10 mouse cellular contexts compared by ENCODE assay signal in genomic region chr16:22405492-22405891, GRCm38 (mm10). TPM values are rescaled to one million over a fixed set of nuclear protein-coding genes. Genes with fewer than 3 reads are reported as not detected.
DNase-seq lines count a peak whose midpoint lies in the region; ATAC-seq and TF ChIP-seq lines count a peak whose summit lies in the region.
"Had no signal": no experiment of that assay in that cellular context is flagged by ENCODE, and none has a peak within 500 bp of the region (broad histone marks: within the 10 kb centered on the region; RNA-seq: fewer than 3 reads in every experiment).

No protein-coding gene starts in this region.

- WGBS in heart, postnatal 0 days = 71% methylated on average over 10 of the region's 10 CpGs
- WGBS in lung, postnatal 0 days = 35% methylated on average over 10 of the region's 10 CpGs
- 31% methylated on average over 10 of the region's 10 CpGs for WGBS in lung, adult 2 months
- 75% methylated on average over 10 of the region's 10 CpGs for WGBS in hindbrain, embryonic 14.5 days

- peaks cover 9% of the 10 kb centered on the region; the same call in 1 of the 2 replicates for H3K36me3 ChIP-seq in heart, postnatal 0 days (replicated peaks; ENCODE audit: control insufficient read depth, insufficient read depth, low read length)
- no peaks in the 10 kb centered on the region for H3K36me3 ChIP-seq in lung, postnatal 0 days (ENCODE audit: insufficient read depth, low read length)
- H3K36me3 ChIP-seq in hindbrain, embryonic 14.5 days (replicated peaks; ENCODE audit: control insufficient read depth, insufficient read depth) = no peaks in the 10 kb centered on the region
- H3K36me3 ChIP-seq: forebrain, embryonic 12.5 days had no signal

- no peaks in the 10 kb centered on the region for H3K4me1 ChIP-seq in heart, postnatal 0 days (ENCODE audit: control insufficient read depth, insufficient read depth)
- H3K4me1 ChIP-seq in lung, postnatal 0 days (ENCODE audit: insufficient read depth, low read depth, low read length) = peaks cover 6% of the 10 kb centered on the region; the same call in 1 of the 2 replicates
- peaks cover 12% of the 10 kb centered on the region for H3K4me1 ChIP-seq in lung, adult 2 months (ENCODE audit: control insufficient read depth, insufficient read depth, low read length)
- H3K4me1 ChIP-seq in hindbrain, embryonic 14.5 days (replicated peaks; ENCODE audit: control insufficient read depth, insufficient read depth, low read length) = 0 out of 2 replicates have a peak, but pooled peaks cover 4% of the 10 kb centered on the region
- H3K4me1 ChIP-seq: forebrain, embryonic 12.5 days had no signal

- no peak overlapping the region for H3K9ac ChIP-seq in heart, postnatal 0 days (replicated peaks; ENCODE audit: low read depth, low read length)
- no peak overlapping the region for H3K9ac ChIP-seq in lung, postnatal 0 days (replicated peaks; ENCODE audit: low read depth)
- no peak overlapping the region for H3K9ac ChIP-seq in hindbrain, embryonic 14.5 days
- H3K9ac ChIP-seq: forebrain, embryonic 12.5 days had no signal

- intact Hi-C loops in heart, postnatal 36 days (cut with DNase I) = no loop called here

- TF ChIP-seq POLR2A in lung, adult 2 months (IDR thresholded peaks at IDR 0.05; ENCODE audit: borderline replicate concordance, extremely low read depth, low read depth, low read length) = no peak

- H3K27ac ChIP-seq in heart, postnatal 0 days (ENCODE audit: low read depth) = peak overlapping the region; percentile 36; the same call in 1 of the 2 replicates
- H3K27ac ChIP-seq in lung, postnatal 0 days (ENCODE audit: low read length) = 0 out of 2 replicates have a peak overlapping the region, but pooled peaks have one; percentile 32
- H3K27ac ChIP-seq in hindbrain, embryonic 14.5 days = no peak overlapping the region
- H3K27ac ChIP-seq: forebrain, embryonic 12.5 days had no signal

- no peaks in the 10 kb centered on the region for H3K9me3 ChIP-seq in heart, postnatal 0 days (replicated peaks; ENCODE audit: control insufficient read depth, low read length)
- H3K9me3 ChIP-seq in lung, postnatal 0 days (ENCODE audit: low read length) = no peaks in the 10 kb centered on the region
- no peaks in the 10 kb centered on the region for H3K9me3 ChIP-seq in hindbrain, embryonic 14.5 days (ENCODE audit: control insufficient read depth, low read length)
- H3K9me3 ChIP-seq: forebrain, embryonic 12.5 days had no signal

- H3K4me3 ChIP-seq in heart, postnatal 0 days (ENCODE audit: low read depth, low read length) = no peak overlapping the region
- no peak overlapping the region for H3K4me3 ChIP-seq in lung, postnatal 0 days (ENCODE audit: low read depth, low read length)
- H3K4me3 ChIP-seq in lung, adult 2 months (replicated peaks; ENCODE audit: extremely low read depth, low read depth, low read length) = no peak overlapping the region
- no peak overlapping the region for H3K4me3 ChIP-seq in hindbrain, embryonic 14.5 days (replicated peaks; ENCODE audit: low read length)
- H3K4me3 ChIP-seq: forebrain, embryonic 12.5 days had no signal

- no peak for TF ChIP-seq EP300 in heart, postnatal 0 days (IDR thresholded peaks at IDR 0.05; ENCODE audit: low read depth)
- TF ChIP-seq EP300 in lung, postnatal 0 days (IDR thresholded peaks at IDR 0.05) = 0 out of 2 replicates have a peak, but pooled peaks have one; percentile 45

- no peak for ATAC-seq in heart, postnatal 0 days (ENCODE audit: insufficient read depth, low read depth)
- ATAC-seq in lung, postnatal 0 days = peak; percentile 53
- ATAC-seq in hindbrain, embryonic 14.5 days (ENCODE audit: low FRiP score) = no peak

- no peak overlapping the region for H3K4me2 ChIP-seq in heart, postnatal 0 days (ENCODE audit: low read depth, low read length)
- H3K4me2 ChIP-seq in lung, postnatal 0 days (replicated peaks; ENCODE audit: low read depth, low read length) = 0 out of 2 replicates have a peak overlapping the region, but pooled peaks have one; percentile 14
- H3K4me2 ChIP-seq in hindbrain, embryonic 14.5 days (replicated peaks) = no peak overlapping the region
- H3K4me2 ChIP-seq: forebrain, embryonic 12.5 days had no signal

- no peak for TF ChIP-seq CTCF in heart, postnatal 0 days (IDR thresholded peaks at IDR 0.05; ENCODE audit: low read depth)
- no peak for TF ChIP-seq CTCF in lung, postnatal 0 days (IDR thresholded peaks at IDR 0.05)
- no peak for TF ChIP-seq CTCF in lung, adult 2 months (IDR thresholded peaks at IDR 0.05; ENCODE audit: insufficient read depth, low read length)

- H3K27me3 ChIP-seq in heart, postnatal 0 days (ENCODE audit: control insufficient read depth, insufficient read depth, low read length) = no peaks in the 10 kb centered on the region
- no peaks in the 10 kb centered on the region for H3K27me3 ChIP-seq in lung, postnatal 0 days (replicated peaks; ENCODE audit: insufficient read depth, low read length)
- no peaks in the 10 kb centered on the region for H3K27me3 ChIP-seq in hindbrain, embryonic 14.5 days (ENCODE audit: control insufficient read depth, insufficient read depth, low read length)
- H3K27me3 ChIP-seq: forebrain, embryonic 12.5 days had no signal

- no peak for DNase-seq in heart, postnatal 0 days (ENCODE audit: low spot score)
- DNase-seq in heart, postnatal 36 days = no peak
- DNase-seq in lung, postnatal 0 days (ENCODE audit: low spot score) = peak; percentile 78
- no peak for DNase-seq in lung, adult 2 months
- DNase-seq in cerebellum, postnatal 10 days = peak; percentile 58 to 61
- DNase-seq in lung, postnatal 4 days = peak; percentile 46 to 71
- no peak for DNase-seq in ovary, postnatal 10 days (ENCODE audit: low spot score)
- DNase-seq in hindbrain, embryonic 14.5 days (ENCODE audit: low spot score) = no peak
- DNase-seq: embryo, embryonic 11 days had no signal

RNA-seq across cellular contexts. Expression of gene Etv5, which starts 34.0 kb away (rescaled TPM):
- 14.8 and 23.2 TPM in 2 replicates for total RNA-seq in heart, postnatal 0 days (2014; rRNA removed; ENCODE audit: low replicate concordance)
- polyA plus RNA-seq in heart, postnatal 0 days (2015; fragmentation: Nextera tagmentation; extraction: Ambion mirVana) = 7.4 and 7.7 TPM in 2 replicates
- total RNA-seq in heart, postnatal 36 days (2021) = 10 to 100 TPM in 1 of 2 experiments, 1 to 10 TPM in 1; 9.3 to 14.8 TPM
- polyA plus RNA-seq in lung, postnatal 0 days (2015; fragmentation: Nextera tagmentation; extraction: Ambion mirVana) = 76.7 and 78.5 TPM in 2 replicates
- 88.0 and 92.8 TPM in 2 replicates for polyA plus RNA-seq in lung, adult 2 months (2012; rRNA removed)
- 21.3 and 27.0 TPM in 2 replicates for polyA plus RNA-seq in hindbrain, embryonic 14.5 days (2014; fragmentation: Nextera tagmentation; extraction: Ambion mirVana)

Comparison
In these comparisons a context has a peak if more than half of its experiments do, and no peak if none do; other contexts are left out.
1. DNase-seq: peak in lung, postnatal 0 days (single experiment), cerebellum, postnatal 10 days (2 of 2) and lung, postnatal 4 days (2 of 2); none in heart, postnatal 0 days (single experiment), heart, postnatal 36 days (0 of 2), lung, adult 2 months (single experiment), ovary, postnatal 10 days (single experiment) and hindbrain, embryonic 14.5 days (single experiment).